Mouse (Mus musculus): ENCODE results near the gene Cyp2c55. TPM values are rescaled to one million over a fixed set of nuclear protein-coding genes. Genes with fewer than 3 reads are reported as not detected.
A peak's percentile ranks its signal among the peaks of the same experiment; 100 is the strongest.

Cyp2c55 gene
- total RNA-seq (2021) = under 1 TPM; 0.22 to 0.32 TPM
- long read RNA-seq, experiment 1 = 0 reads
- long read RNA-seq, experiment 2 = 0 reads

DNA sequence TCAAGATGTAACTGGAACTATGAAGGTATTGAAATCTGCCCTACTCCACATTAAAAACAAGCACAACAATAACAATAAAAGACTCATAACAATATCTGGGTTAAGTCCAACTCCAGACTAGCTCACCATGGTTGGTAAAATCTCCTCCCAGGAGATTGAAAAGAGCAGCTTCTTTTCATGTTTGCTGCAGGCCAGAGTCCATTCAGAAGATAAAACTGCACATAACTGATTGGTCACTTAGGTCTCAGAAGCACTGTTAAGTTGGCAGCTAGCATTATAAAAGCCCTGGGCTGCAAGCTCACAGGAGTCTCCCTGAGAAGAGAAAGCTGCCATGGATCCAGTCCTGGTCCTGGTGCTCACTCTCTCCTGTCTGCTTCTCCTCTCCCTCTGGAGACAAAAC lies at the start of gene Cyp2c55:
Gene Cyp2c55, plus strand, starts transcription at position 305 of the 400 bp plus-strand sequence.
- intact Hi-C loops (cut with DNase I) = no loop called here

GRCm38 (mm10) chr19:38970741-38971140 lies 36.1 kb upstream of the Cyp2c55 start:
- intact Hi-C loops (cut with DNase I) = no loop called here
- no peak for DNase-seq (ENCODE audit: low spot score in 2 of 2)

More for the DNA sequence above, at the start of gene Cyp2c55:
- no peak for DNase-seq (ENCODE audit: low spot score in 2 of 2)

- no peak for DNase-seq (ENCODE audit: low spot score in 2 of 2)
- intact Hi-C loops (cut with DNase I) = no loop called here
Measured at GRCm38 (mm10) chr19:38972581-38972980, 34.2 kb upstream of the Cyp2c55 start.

DNA sequence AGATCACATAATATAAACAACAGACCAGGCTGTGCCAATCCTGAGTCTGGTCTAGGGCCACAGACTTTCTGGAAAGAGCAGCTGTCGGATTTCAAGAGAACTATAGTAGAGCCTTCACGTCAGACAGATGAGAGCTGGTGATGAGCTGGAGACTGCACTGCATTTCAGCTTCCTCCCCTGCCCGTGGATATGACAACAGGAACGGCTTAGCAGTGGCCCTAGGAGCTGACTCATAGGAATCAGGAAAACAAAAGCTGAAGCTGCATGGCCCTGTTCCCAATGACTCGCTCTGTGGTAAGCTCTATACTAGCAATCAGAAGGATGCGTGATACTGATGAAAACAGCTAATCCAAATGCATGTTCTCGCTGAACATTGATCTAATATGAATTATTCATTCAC lies 33.2 kb upstream of the Cyp2c55 start:
- DNase-seq (ENCODE audit: low spot score in 2 of 2) = no peak

GRCm38 (mm10) chr19:38976269-38976668 lies 30.6 kb upstream of the Cyp2c55 start:
- no peak for DNase-seq (ENCODE audit: low spot score in 2 of 2)
- intact Hi-C loops (cut with DNase I) = no loop called here

More for the DNA sequence above, 33.2 kb upstream of the Cyp2c55 start:
- intact Hi-C loops (cut with DNase I) = no loop called here

GRCm38 (mm10) chr19:38981966-38982365 lies 24.9 kb upstream of the Cyp2c55 start:
- intact Hi-C loops (cut with DNase I) = loop anchor here (1.0 kb wide), 1 partner anchor 1243 kb away; no protein-coding TSS in a partner anchor
- DNase-seq (ENCODE audit: low spot score in 2 of 2) = peak; percentile 78 to 83

GRCm38 (mm10) chr19:38998248-38998647 lies 8.6 kb upstream of the Cyp2c55 start:
- intact Hi-C loops (cut with DNase I) = no loop called here
- no peak for DNase-seq (ENCODE audit: low spot score in 2 of 2)

- intact Hi-C loops (cut with DNase I) = no loop called here
- no peak for DNase-seq (ENCODE audit: low spot score in 2 of 2)
Measured at GRCm38 (mm10) chr19:38998676-38999075, 8.1 kb upstream of the Cyp2c55 start.

- DNase-seq (ENCODE audit: low spot score in 2 of 2) = no peak
- intact Hi-C loops (cut with DNase I) = no loop called here
Measured at GRCm38 (mm10) chr19:39005132-39005531, 1.7 kb upstream of the Cyp2c55 start.

- intact Hi-C loops (cut with DNase I) = no loop called here
- DNase-seq (ENCODE audit: low spot score in 2 of 2) = no peak
Measured at GRCm38 (mm10) chr19:39057928-39058327, 51.1 kb downstream of the Cyp2c55 start.

DNA sequence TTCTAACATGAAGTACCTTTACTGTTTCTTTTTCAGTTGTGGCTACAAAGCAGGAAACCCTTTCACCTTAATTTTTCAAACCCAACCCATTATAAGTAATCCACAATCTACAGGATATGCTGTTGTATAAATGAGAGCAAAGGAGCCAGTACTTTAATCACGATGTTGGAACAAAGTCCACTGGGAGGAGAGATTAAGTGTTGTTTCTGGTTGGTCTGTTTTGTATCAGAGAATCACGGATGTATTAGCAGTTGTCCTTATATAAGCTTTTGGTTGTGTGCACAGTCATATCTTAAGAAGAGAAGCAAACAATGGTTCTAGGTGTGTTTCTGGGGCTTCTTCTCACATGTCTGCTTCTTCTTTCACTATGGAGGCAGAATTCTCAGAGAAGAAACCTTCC lies 53.9 kb downstream of the Cyp2c55 start, which contains the start of gene Cyp2c65:
Gene Cyp2c65, plus strand, starts transcription at position 297 of the 400 bp plus-strand sequence.
- intact Hi-C loops (cut with DNase I) = no loop called here
- DNase-seq (ENCODE audit: low spot score in 2 of 2) = no peak

Small RNA genes lying within 50 kb of the gene (microRNA-seq; reads per million reads assigned to microRNA genes)
- gene Gm23800 = 0 reads per million in 2 experiments

Other genes with a start within 250 kb of the Cyp2c55 start
- 10 to 100 TPM; 12.0 to 12.1 TPM for gene Noc3l, start 187.8 kb upstream of the Cyp2c55 start, total RNA-seq (2021)
- gene Tbc1d12, start 170.4 kb upstream of the Cyp2c55 start, total RNA-seq (2021) = 10 to 100 TPM; 11.2 to 12.4 TPM
- gene Hells, start 76.1 kb upstream of the Cyp2c55 start, total RNA-seq (2021) = 1 to 10 TPM; 4.1 to 4.3 TPM
- under 1 TPM in 1 of 2 experiments, not detected in 1; 0.18 TPM for gene Cyp2c65, start 54.0 kb downstream of the Cyp2c55 start, total RNA-seq (2021)
- gene Cyp2c66, start 106.9 kb downstream of the Cyp2c55 start, total RNA-seq (2021) = not detected